Mouse (Mus musculus) liver, embryonic 15.5 days (tissue): ENCODE results near the gene Plxna4. TPM values are rescaled to one million over a fixed set of nuclear protein-coding genes. Genes with fewer than 3 reads are reported as not detected.

Experiments
- ATAC-seq: fragments of 200-750 bp; cut with Nextera tagmentation; 2 replicates; pipeline ENCODE4 v1.8.0; 2017; ENCODE audit warnings: moderate number of reproducible peaks, mild to moderate bottlenecking, moderate library complexity; ENCODE audit not compliant: insufficient read depth
- H3K27ac ChIP-seq: fragments of 300-500 bp; sonication (generic); replicated peaks from 2 replicates; pipeline ENCODE4 v1.5.1; 2015; ENCODE audit warnings: mild to moderate bottlenecking, inconsistent platforms
- H3K27me3 ChIP-seq: fragments of 300-500 bp; sonication (generic); 2 replicates; pipeline ENCODE4 v1.6.1; 2015; ENCODE audit warnings: mild to moderate bottlenecking, inconsistent platforms
- H3K36me3 ChIP-seq: fragments of 300-500 bp; sonication (generic); replicated peaks from 2 replicates; pipeline ENCODE4 v1.6.1; 2015; ENCODE audit warnings: moderate library complexity, mild to moderate bottlenecking, inconsistent platforms
- H3K4me1 ChIP-seq: fragments of 300-500 bp; sonication (generic); replicated peaks from 2 replicates; pipeline ENCODE4 v1.6.1; 2015; ENCODE audit warnings: inconsistent platforms
- H3K4me2 ChIP-seq: fragments of 300-500 bp; sonication (generic); 2 replicates; pipeline ENCODE4 v1.6.1; 2015; ENCODE audit warnings: moderate library complexity, mild to moderate bottlenecking, inconsistent platforms
- H3K4me3 ChIP-seq: fragments of 300-500 bp; sonication (generic); replicated peaks from 2 replicates; pipeline ENCODE4 v1.5.1; 2015; ENCODE audit warnings: mild to moderate bottlenecking, inconsistent platforms
- H3K9ac ChIP-seq: fragments of 300-500 bp; sonication (generic); 2 replicates; pipeline ENCODE4 v1.6.1; 2015; ENCODE audit warnings: moderate library complexity, mild to moderate bottlenecking, inconsistent platforms
- H3K9me3 ChIP-seq: fragments of 300-500 bp; sonication (generic); replicated peaks from 2 replicates; pipeline ENCODE4 v1.6.1; 2016; ENCODE audit warnings: inconsistent platforms
- WGBS: fragments of 180-500 bp; shearing (Covaris S2); methylation state at CpG from one replicate; pipeline ENCODE4 v1.1.7; 2015; ENCODE audit warnings: mixed read lengths; ENCODE audit not compliant: insufficient replicate concordance; 5-methylcytosine and 5-hydroxymethylcytosine counted together
- polyA plus RNA-seq: library from polyadenylated mRNA; unstranded; fragments of >200 nt; fragmentation: Nextera tagmentation; extraction: Ambion mirVana; gene quantifications from 2 replicates; pipeline ENCODE4 v1.2.1, GENCODE M21; 2015

Plxna4 gene
- polyA plus RNA-seq, 1 experiment from 2014 or later, result 0.26 TPM

DNA sequence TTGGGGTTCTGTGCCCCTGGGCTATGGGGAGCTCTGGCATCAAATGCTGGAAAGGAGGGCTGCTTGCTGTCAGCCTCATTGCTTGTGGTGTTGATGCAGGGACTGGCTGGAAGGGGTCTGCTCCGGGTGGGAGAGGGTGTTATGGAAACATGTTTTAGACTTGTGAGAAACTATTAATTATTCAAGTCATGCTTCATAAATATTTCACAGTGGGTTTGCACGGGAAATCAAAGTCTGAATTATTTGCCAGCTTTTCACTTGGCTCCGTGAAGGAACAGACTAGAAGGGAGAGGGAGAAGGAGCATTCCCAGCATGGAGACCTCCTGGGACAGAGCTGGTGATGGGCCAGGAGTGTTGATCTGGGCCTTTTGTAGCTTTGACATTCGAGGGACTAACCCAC is 384.6 kb downstream of the Plxna4 start:
- no peak overlapping the region for H3K9ac ChIP-seq
- H3K36me3 ChIP-seq, result no peaks in the 10 kb centered on the region
- H3K4me3 ChIP-seq, result no peak overlapping the region
- no peak overlapping the region for H3K4me2 ChIP-seq
- no peak overlapping the region for H3K27ac ChIP-seq
- H3K27me3 ChIP-seq, result no peaks in the 10 kb centered on the region
- H3K9me3 ChIP-seq, result no peaks in the 10 kb centered on the region
- WGBS, result 45% methylated on average over 4 of the region's 4 CpGs
- H3K4me1 ChIP-seq, result no peaks in the 10 kb centered on the region
- ATAC-seq, result no peak

DNA sequence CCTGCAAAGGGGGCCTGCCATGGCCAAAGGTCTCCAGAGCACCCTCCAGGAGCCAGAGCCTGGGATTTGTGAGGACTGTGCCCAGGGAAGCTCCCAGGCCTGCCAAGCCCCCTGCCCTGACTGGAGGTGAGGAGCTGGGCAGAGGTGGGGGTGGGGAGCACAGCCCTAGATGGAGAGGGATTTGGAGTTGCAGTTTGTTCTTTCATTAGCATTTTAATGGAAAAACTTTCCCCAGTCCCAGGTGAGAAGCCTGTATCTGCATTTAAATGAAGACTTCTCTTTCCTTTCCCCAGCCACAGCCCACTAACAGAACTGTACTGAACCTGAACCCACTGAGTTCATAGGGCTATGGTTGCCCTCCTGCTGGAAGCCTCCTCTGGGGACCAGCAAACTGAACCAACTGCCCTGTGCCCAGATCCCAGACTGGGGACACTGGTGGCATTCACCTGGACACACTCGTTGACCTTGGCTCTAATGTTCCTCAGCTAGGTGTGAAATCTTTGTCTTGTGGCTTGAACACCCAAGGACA is 385.3 kb downstream of the Plxna4 start:
- Histone ChIP-seq H3K4me1 (no peaks in the 10 kb centered on the region), H3K4me3 (no peak overlapping the region), H3K27me3 (no peaks in the 10 kb centered on the region), H3K9ac (no peak overlapping the region), H3K4me2 (no peak overlapping the region), H3K9me3 (no peaks in the 10 kb centered on the region), H3K36me3 (no peaks in the 10 kb centered on the region), H3K27ac (no peak overlapping the region)
- no peak for ATAC-seq
- 48% methylated on average over 1 of the region's 1 CpGs for WGBS

DNA sequence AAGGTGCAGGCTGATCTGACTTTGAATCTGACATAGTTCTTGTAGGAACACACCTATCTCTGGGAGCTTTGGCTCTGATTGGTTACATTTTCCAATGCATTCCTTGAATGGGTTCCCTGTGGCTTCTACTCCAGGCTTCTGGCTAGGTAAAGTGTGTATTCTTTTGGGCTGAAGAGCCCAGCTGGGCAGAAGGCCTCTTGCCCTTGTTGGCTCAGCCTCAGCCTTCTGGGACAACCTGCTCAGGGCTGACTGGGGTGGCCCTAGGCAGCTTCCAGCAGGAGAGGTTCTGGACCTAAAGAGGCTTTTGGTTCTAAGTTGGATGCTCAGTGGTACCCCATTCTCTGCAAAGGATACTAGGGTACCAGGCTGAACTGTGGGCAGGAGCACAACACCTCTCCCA is 386.5 kb downstream of the Plxna4 start:
- Histone ChIP-seq H3K27me3 (no peaks in the 10 kb centered on the region), H3K4me3 (no peak overlapping the region), H3K4me2 (no peak overlapping the region), H3K9ac (no peak overlapping the region), H3K4me1 (no peaks in the 10 kb centered on the region), H3K27ac (no peak overlapping the region), H3K36me3 (no peaks in the 10 kb centered on the region), H3K9me3 (no peaks in the 10 kb centered on the region)
- no peak for ATAC-seq

GRCm38 (mm10) chr6:32199616-32200015 is 388.4 kb downstream of the Plxna4 start:
- Histone ChIP-seq H3K9ac (no peak overlapping the region), H3K4me3 (no peak overlapping the region), H3K36me3 (no peaks in the 10 kb centered on the region), H3K27me3 (no peaks in the 10 kb centered on the region), H3K4me2 (no peak overlapping the region), H3K27ac (no peak overlapping the region), H3K9me3 (no peaks in the 10 kb centered on the region), H3K4me1 (no peaks in the 10 kb centered on the region)
- no peak for ATAC-seq
- 48% methylated on average over 2 of the region's 2 CpGs for WGBS

- no peak overlapping the region for H3K9ac ChIP-seq
- H3K36me3 ChIP-seq, result no peaks in the 10 kb centered on the region
- H3K27ac ChIP-seq, result no peak overlapping the region
- H3K4me3 ChIP-seq, result no peak overlapping the region
- no peaks in the 10 kb centered on the region for H3K4me1 ChIP-seq
- H3K4me2 ChIP-seq, result no peak overlapping the region
- no peaks in the 10 kb centered on the region for H3K27me3 ChIP-seq
- WGBS, result 53% methylated on average over 9 of the region's 9 CpGs
- no peak for ATAC-seq
- no peaks in the 10 kb centered on the region for H3K9me3 ChIP-seq
Observed at GRCm38 (mm10) chr6:32196913-32197312, 391.1 kb downstream of the Plxna4 start.

- Histone ChIP-seq H3K27ac (no peak overlapping the region), H3K36me3 (no peaks in the 10 kb centered on the region), H3K27me3 (no peaks in the 10 kb centered on the region), H3K9me3 (no peaks in the 10 kb centered on the region), H3K9ac (no peak overlapping the region), H3K4me1 (no peaks in the 10 kb centered on the region), H3K4me3 (no peak overlapping the region), H3K4me2 (no peak overlapping the region)
- ATAC-seq, result no peak
- WGBS, result 75% methylated on average over 2 of the region's 2 CpGs
Observed at GRCm38 (mm10) chr6:32193046-32193445, 394.9 kb downstream of the Plxna4 start.

DNA sequence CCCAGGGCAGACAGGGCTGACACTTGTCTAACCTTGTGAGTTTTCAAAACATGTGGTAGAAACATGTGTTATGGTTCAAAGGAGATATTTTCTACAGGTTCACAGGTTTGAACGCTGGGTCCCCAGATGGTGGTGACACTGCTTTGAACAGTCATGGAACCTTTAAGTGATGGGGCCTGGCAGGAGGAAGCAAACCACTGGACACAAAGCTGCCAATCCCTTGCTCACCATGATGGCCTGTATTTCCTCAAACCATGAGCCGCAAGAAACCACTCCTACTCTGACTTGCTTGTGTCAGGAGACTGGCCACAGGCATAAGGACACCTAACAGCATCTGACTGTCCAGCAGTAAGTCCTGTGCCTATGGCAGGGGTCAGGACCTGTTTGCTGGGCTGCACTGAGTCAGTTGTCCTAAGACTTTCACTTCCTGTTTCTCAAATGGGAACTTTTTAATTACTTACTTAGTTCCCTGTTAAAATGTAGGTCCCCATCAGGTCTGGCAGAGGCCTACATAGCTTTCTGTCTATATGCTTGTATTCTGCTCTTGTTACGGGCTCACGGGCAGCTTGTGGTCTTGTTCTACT is 403.5 kb downstream of the Plxna4 start:
- no peak overlapping the region for H3K27ac ChIP-seq
- no peak overlapping the region for H3K4me3 ChIP-seq
- WGBS, result 61% methylated on average over 4 of the region's 4 CpGs
- H3K4me1 ChIP-seq, result no peaks in the 10 kb centered on the region
- H3K36me3 ChIP-seq, result no peaks in the 10 kb centered on the region
- no peak overlapping the region for H3K9ac ChIP-seq
- no peak for ATAC-seq
- no peaks in the 10 kb centered on the region for H3K9me3 ChIP-seq
- H3K4me2 ChIP-seq, result no peak overlapping the region
- H3K27me3 ChIP-seq, result no peaks in the 10 kb centered on the region

DNA sequence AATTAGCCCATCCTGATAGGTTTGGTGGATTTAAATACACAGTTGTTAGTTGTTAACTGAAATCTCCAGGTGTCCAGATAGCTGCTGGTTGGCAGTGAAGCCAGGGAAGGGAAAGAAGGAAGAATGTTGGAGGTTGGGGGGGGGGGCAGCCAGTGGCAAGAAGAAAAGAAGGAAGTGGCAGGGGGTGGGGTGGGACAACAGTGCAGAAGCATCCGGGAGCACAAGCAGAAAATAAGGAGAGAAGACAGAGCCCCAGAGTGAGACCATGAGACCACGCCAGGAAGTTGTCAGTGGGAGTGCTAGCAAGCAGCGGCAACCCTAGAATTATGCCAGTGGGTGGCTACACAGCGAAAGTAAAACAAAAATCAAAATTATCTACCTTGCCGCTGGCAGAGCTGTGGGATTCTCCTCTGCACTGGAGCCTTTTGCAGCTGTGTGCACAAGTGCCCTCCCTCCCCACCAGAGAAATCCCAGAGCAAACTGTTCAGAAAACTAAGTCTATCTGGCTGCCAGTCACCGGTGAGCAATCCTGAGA is 404.3 kb downstream of the Plxna4 start:
- Histone ChIP-seq H3K9ac (no peak overlapping the region), H3K4me3 (no peak overlapping the region), H3K4me2 (no peak overlapping the region), H3K27ac (no peak overlapping the region), H3K27me3 (no peaks in the 10 kb centered on the region), H3K36me3 (no peaks in the 10 kb centered on the region), H3K4me1 (no peaks in the 10 kb centered on the region), H3K9me3 (no peaks in the 10 kb centered on the region)
- no peak for ATAC-seq
- WGBS, result 41% methylated on average over 6 of the region's 6 CpGs

GRCm38 (mm10) chr6:32180012-32180358 is 408.0 kb downstream of the Plxna4 start:
- H3K27ac ChIP-seq, result no peak overlapping the region
- no peak overlapping the region for H3K4me2 ChIP-seq
- no peaks in the 10 kb centered on the region for H3K36me3 ChIP-seq
- 65% methylated on average over 5 of the region's 5 CpGs for WGBS
- no peak for ATAC-seq
- no peaks in the 10 kb centered on the region for H3K9me3 ChIP-seq
- H3K27me3 ChIP-seq, result no peaks in the 10 kb centered on the region
- no peak overlapping the region for H3K4me3 ChIP-seq
- no peak overlapping the region for H3K9ac ChIP-seq
- H3K4me1 ChIP-seq, result no peaks in the 10 kb centered on the region

DNA sequence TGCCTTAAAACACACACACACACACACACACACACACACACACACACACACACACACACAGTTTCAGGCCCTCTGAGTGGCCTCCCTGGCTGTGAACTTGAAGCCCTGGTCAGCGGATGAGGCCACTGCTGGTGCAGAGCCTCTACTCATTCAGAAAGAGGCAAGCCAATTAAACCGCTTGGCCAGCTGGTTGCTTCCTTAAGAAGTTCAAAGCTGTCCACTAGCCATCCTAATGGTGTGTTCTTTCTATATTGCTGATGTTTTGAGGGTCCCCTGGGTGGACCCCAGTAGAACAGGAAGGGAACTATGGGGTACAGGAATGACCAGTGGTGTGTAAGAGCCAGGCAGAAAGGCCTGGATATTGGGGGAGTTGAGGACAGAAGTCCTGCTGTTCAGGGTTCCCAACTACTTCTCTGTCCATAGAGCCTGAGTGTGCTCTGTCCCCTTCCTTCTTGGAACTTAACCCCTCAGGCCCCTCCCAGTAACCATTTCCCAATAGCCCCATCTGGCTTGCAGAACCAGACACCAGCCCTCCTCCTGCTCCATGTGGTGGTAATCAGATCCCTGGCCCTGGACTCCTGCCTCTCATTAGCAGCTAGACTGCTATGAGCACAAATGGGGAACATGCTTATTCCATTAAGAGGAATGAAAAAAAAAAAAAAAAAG is 408.5 kb downstream of the Plxna4 start:
- Histone ChIP-seq H3K4me1 (no peaks in the 10 kb centered on the region), H3K4me2 (no peak overlapping the region), H3K9ac (no peak overlapping the region), H3K9me3 (no peaks in the 10 kb centered on the region), H3K27ac (no peak overlapping the region), H3K4me3 (no peak overlapping the region), H3K27me3 (no peaks in the 10 kb centered on the region), H3K36me3 (no peaks in the 10 kb centered on the region)
- WGBS, result 68% methylated on average over 2 of the region's 2 CpGs
- no peak for ATAC-seq

DNA sequence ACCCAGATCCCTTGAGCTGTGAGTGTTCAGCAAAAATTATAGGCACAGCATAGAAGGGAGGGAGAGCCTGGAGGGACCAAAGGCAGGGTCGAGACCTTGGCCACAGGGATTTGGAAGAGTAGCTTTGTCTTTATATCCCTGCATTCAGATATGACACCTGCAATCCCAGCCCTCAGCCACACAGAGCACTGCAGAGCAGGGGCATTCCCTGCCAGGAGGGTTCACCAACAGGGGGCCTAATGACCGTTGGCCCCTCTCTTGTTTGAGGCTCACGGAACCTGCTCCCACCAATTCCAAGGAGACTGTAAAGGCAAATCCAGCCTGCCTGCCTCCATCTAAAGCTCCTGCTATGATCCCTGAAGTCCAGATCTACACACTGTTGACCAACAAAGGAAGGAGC is 410.1 kb downstream of the Plxna4 start:
- Histone ChIP-seq H3K27ac (no peak overlapping the region), H3K27me3 (no peaks in the 10 kb centered on the region), H3K4me1 (no peaks in the 10 kb centered on the region), H3K4me2 (no peak overlapping the region), H3K4me3 (no peak overlapping the region), H3K9ac (no peak overlapping the region), H3K9me3 (no peaks in the 10 kb centered on the region), H3K36me3 (no peaks in the 10 kb centered on the region)
- ATAC-seq, result no peak
- WGBS, result 63% methylated on average over 3 of the region's 3 CpGs

- H3K4me2 ChIP-seq, result no peak overlapping the region
- no peak overlapping the region for H3K9ac ChIP-seq
- H3K27ac ChIP-seq, result no peak overlapping the region
- no peaks in the 10 kb centered on the region for H3K9me3 ChIP-seq
- ATAC-seq, result no peak
- H3K4me1 ChIP-seq, result no peaks in the 10 kb centered on the region
- WGBS, result 45% methylated on average over 1 of the region's 1 CpGs
- H3K4me3 ChIP-seq, result no peak overlapping the region
- H3K27me3 ChIP-seq, result no peaks in the 10 kb centered on the region
- H3K36me3 ChIP-seq, result no peaks in the 10 kb centered on the region
Observed at GRCm38 (mm10) chr6:32167725-32168124, 420.3 kb downstream of the Plxna4 start.
